18 mouse cellular contexts compared by ENCODE assay signal in genomic region chr10:29693009-29693935, GRCm38 (mm10).
DNase-seq lines count a peak whose midpoint lies in the region; ATAC-seq and TF ChIP-seq lines count a peak whose summit lies in the region.
"Had no signal": no experiment of that assay in that cellular context is flagged by ENCODE, and none has a peak within 500 bp of the region (broad histone marks: within the 10 kb centered on the region; RNA-seq: fewer than 3 reads in every experiment).

No protein-coding gene starts in this region.

- no peaks in the 10 kb centered on the region for H3K27me3 ChIP-seq in heart, embryonic 13.5 days (replicated peaks)
- no peaks in the 10 kb centered on the region for H3K27me3 ChIP-seq in liver, embryonic 14.5 days (ENCODE audit: control insufficient read depth, insufficient read depth, low read length)
- H3K27me3 ChIP-seq in midbrain, postnatal 0 days (ENCODE audit: insufficient read depth, low read length), result no peaks in the 10 kb centered on the region
- H3K27me3 ChIP-seq: limb, embryonic 13.5 days had no signal

- no peak for TF ChIP-seq CTCF in liver, embryonic 14.5 days (IDR thresholded peaks at IDR 0.05; ENCODE audit: low read depth)
- no peak for TF ChIP-seq CTCF in midbrain, postnatal 0 days (IDR thresholded peaks at IDR 0.05)
- no peak for TF ChIP-seq CTCF in layer of hippocampus, adult 2 months (conservative IDR thresholded peaks at IDR 0.05)

- no peaks in the 10 kb centered on the region for H3K4me1 ChIP-seq in heart, embryonic 13.5 days
- peaks cover 2 to 14% of the 10 kb centered on the region in 2 experiments; a peak in 3 of 4 replicates for H3K4me1 ChIP-seq in liver, embryonic 14.5 days (replicated peaks; ENCODE audit: control insufficient read depth in 2 of 2, insufficient read depth in 2 of 2, low read length in 1 of 2)
- H3K4me1 ChIP-seq in midbrain, postnatal 0 days (ENCODE audit: insufficient read depth, low read length), result no peaks in the 10 kb centered on the region
- H3K4me1 ChIP-seq: limb, embryonic 13.5 days had no signal

- no peak overlapping the region for H3K9ac ChIP-seq in heart, embryonic 13.5 days
- peak overlapping the region; percentile 37; the same call in 1 of the 2 replicates for H3K9ac ChIP-seq in liver, embryonic 14.5 days (replicated peaks)
- H3K9ac ChIP-seq in midbrain, postnatal 0 days (replicated peaks; ENCODE audit: low read length, poor library complexity, severe bottlenecking), result no peak overlapping the region
- H3K9ac ChIP-seq: limb, embryonic 13.5 days had no signal

- no peak overlapping the region for H3K4me3 ChIP-seq in heart, embryonic 13.5 days
- peak overlapping the region in 1 of 2 experiments; percentile 12; a peak in 1 of 4 replicates for H3K4me3 ChIP-seq in liver, embryonic 14.5 days (ENCODE audit: insufficient read depth in 1 of 2, low read depth in 2 of 2, low read length in 2 of 2)
- no peak overlapping the region for H3K4me3 ChIP-seq in midbrain, postnatal 0 days (ENCODE audit: low read depth, low read length)
- H3K4me3 ChIP-seq in layer of hippocampus, adult 2 months, result no peak overlapping the region
- H3K4me3 ChIP-seq: limb, embryonic 13.5 days had no signal

- TF ChIP-seq EP300 in liver, embryonic 14.5 days (IDR thresholded peaks at IDR 0.05; ENCODE audit: low read depth), result peak; percentile 75

- no peaks in the 10 kb centered on the region for H3K9me3 ChIP-seq in heart, embryonic 13.5 days
- no peaks in the 10 kb centered on the region for H3K9me3 ChIP-seq in liver, embryonic 14.5 days (ENCODE audit: control insufficient read depth, low read length)
- H3K9me3 ChIP-seq in midbrain, postnatal 0 days (ENCODE audit: low read length), result no peaks in the 10 kb centered on the region
- H3K9me3 ChIP-seq: limb, embryonic 13.5 days had no signal

- intact Hi-C loops in gastrocnemius, postnatal 36 days (cut with DNase I), result no loop called here

- ATAC-seq in heart, embryonic 13.5 days (ENCODE audit: extremely low read depth, insufficient number of reproducible peaks, low FRiP score, low TSS enrichment), result no peak
- ATAC-seq in common myeloid progenitor, adult 5-6 weeks (replicated peaks; ENCODE audit: low read depth, poor library complexity, severe bottlenecking), result peak; percentile 42; the same call in 1 of the 2 replicates
- ATAC-seq in liver, embryonic 14.5 days (ENCODE audit: insufficient read depth), result peak; percentile 91
- no peak for ATAC-seq in midbrain, postnatal 0 days (ENCODE audit: low FRiP score)
- ATAC-seq: forebrain, embryonic 16.5 days; hindbrain, embryonic 16.5 days had no signal

- WGBS in heart, embryonic 13.5 days, result 37% methylated on average over 15 of the region's 15 CpGs
- WGBS in liver, embryonic 14.5 days (ENCODE audit: insufficient replicate concordance), result 18% methylated on average over 15 of the region's 15 CpGs
- 87% methylated on average over 15 of the region's 15 CpGs for WGBS in midbrain, postnatal 0 days

- DNase-seq in heart, adult 9 months (ENCODE audit: low spot score in 2 of 2), result no peak
- peak; percentile 48 to 63 (median 53) for DNase-seq in liver, embryonic 14.5 days (ENCODE audit: low read depth in 3 of 3, low spot score in 3 of 3)
- DNase-seq in midbrain, postnatal 0 days (ENCODE audit: low spot score), result no peak
- DNase-seq in gastrocnemius, postnatal 36 days, result no peak
- DNase-seq in layer of hippocampus, adult 2 months (ENCODE audit: low spot score in 2 of 2), result no peak
- DNase-seq: adrenal gland, postnatal 36 days; B cell, adult 2 months; cerebellum, postnatal 25 days; heart, postnatal 14 days; kidney, adult 18-20 months; kidney, postnatal 14 days; right cerebral cortex, postnatal 25 days; thymus, postnatal 4 days had no signal

- H3K4me2 ChIP-seq in heart, embryonic 13.5 days, result peak overlapping the region; percentile 30
- H3K4me2 ChIP-seq in liver, embryonic 14.5 days (ENCODE audit: low read depth), result peak overlapping the region; percentile 49
- H3K4me2 ChIP-seq in midbrain, postnatal 0 days (ENCODE audit: low read depth, low read length, poor library complexity, severe bottlenecking), result no peak overlapping the region
- H3K4me2 ChIP-seq: limb, embryonic 13.5 days had no signal

- no peak overlapping the region for H3K27ac ChIP-seq in heart, embryonic 13.5 days (replicated peaks)
- peak overlapping the region; percentile 67 for H3K27ac ChIP-seq in liver, embryonic 14.5 days
- no peak overlapping the region for H3K27ac ChIP-seq in midbrain, postnatal 0 days (ENCODE audit: low read depth, low read length)
- no peak overlapping the region for H3K27ac ChIP-seq in layer of hippocampus, adult 2 months
- H3K27ac ChIP-seq: limb, embryonic 13.5 days had no signal

- no peaks in the 10 kb centered on the region for H3K36me3 ChIP-seq in heart, embryonic 13.5 days
- H3K36me3 ChIP-seq in liver, embryonic 14.5 days (replicated peaks; ENCODE audit: control insufficient read depth, insufficient read depth, low read depth), result no peaks in the 10 kb centered on the region
- no peaks in the 10 kb centered on the region for H3K36me3 ChIP-seq in midbrain, postnatal 0 days (ENCODE audit: insufficient read depth, low read length)
- H3K36me3 ChIP-seq: limb, embryonic 13.5 days had no signal

Comparison
In these comparisons a context has a peak if more than half of its experiments do, and no peak if none do; other contexts are left out.
1. ATAC-seq: peak in common myeloid progenitor, adult 5-6 weeks (single experiment) and liver, embryonic 14.5 days (single experiment); none in heart, embryonic 13.5 days (single experiment) and midbrain, postnatal 0 days (single experiment).
2. DNase-seq: peak in liver, embryonic 14.5 days (3 of 3); none in heart, adult 9 months (0 of 2), midbrain, postnatal 0 days (single experiment), gastrocnemius, postnatal 36 days (0 of 2) and layer of hippocampus, adult 2 months (0 of 2).